Mouse (Mus musculus): ENCODE data around the gene Ccl5. TPM values are rescaled to one million over a fixed set of nuclear protein-coding genes. Genes with fewer than 3 reads are reported as not detected.

Gene Ccl5
- total RNA-seq, 2 experiments from 2014 or later: not detected

- intact Hi-C loops (cut with DNase I): no loop called here
- DNase-seq: no peak
Measured at GRCm38 (mm10) chr11:83541415-83541814, 11.1 kb upstream of the Ccl5 start.

GRCm38 (mm10) chr11:83540931-83541330 is 10.6 kb upstream of the Ccl5 start:
- no peak for DNase-seq
- intact Hi-C loops (cut with DNase I): no loop called here

- intact Hi-C loops (cut with DNase I): no loop called here
- no peak for DNase-seq
Measured at GRCm38 (mm10) chr11:83538705-83539314, 8.5 kb upstream of the Ccl5 start.

- intact Hi-C loops (cut with DNase I): no loop called here
- DNase-seq: no peak
Measured at GRCm38 (mm10) chr11:83536831-83537230, 6.5 kb upstream of the Ccl5 start.

GRCm38 (mm10) chr11:83534609-83535423 is 4.5 kb upstream of the Ccl5 start:
- peak; percentile 86 to 87 for DNase-seq
- intact Hi-C loops (cut with DNase I): no loop called here

GRCm38 (mm10) chr11:83534143-83534542 is 3.8 kb upstream of the Ccl5 start:
- no peak for DNase-seq
- intact Hi-C loops (cut with DNase I): no loop called here

DNA sequence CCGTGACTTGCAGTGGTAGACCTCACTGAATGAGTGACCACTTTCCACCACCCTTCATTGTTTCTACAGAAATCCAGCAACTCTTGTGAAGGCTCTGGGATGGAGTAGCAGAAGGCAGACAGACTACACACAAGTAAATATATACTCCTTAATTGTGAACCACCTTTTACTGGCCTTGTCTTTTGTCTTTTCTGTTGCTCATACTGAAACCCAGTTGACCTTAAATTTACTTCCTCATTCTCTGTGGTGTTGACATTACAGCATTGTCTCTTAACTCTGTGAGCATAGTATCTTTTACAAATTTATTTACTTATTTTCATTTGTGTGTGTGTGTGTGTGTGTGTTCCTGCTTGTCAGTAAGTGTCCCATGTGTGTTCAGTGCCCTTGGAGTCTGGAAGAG is 2.9 kb upstream of the Ccl5 start:
- intact Hi-C loops (cut with DNase I): no loop called here
- DNase-seq: no peak

DNA sequence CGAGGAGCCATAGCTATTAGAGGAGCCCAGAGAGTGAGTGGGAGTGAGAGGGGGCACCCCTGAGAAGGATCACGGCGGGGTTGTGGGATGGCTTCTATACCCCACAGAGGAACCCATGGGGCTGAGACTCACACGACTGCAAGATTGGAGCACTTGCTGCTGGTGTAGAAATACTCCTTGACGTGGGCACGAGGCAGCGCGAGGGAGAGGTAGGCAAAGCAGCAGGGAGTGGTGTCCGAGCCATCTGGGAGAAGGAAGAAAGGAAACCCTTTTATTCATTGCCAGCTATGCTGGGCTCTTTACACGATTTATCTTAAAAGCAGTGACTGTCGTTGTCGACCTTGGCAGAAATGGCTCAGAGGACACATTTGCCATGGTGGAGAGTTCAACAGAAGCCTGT is 1.3 kb downstream of the Ccl5 start:
- intact Hi-C loops (cut with DNase I): no loop called here
- DNase-seq: no peak

- intact Hi-C loops (cut with DNase I): no loop called here
- DNase-seq: no peak
Measured at GRCm38 (mm10) chr11:83522075-83522474, 8.2 kb downstream of the Ccl5 start, which contains the start of gene Heatr9. Heatr9 (minus strand) TSS chr11:83522175.

GRCm38 (mm10) chr11:83518371-83518770 is 11.9 kb downstream of the Ccl5 start:
- no peak for DNase-seq
- intact Hi-C loops (cut with DNase I): no loop called here

DNA sequence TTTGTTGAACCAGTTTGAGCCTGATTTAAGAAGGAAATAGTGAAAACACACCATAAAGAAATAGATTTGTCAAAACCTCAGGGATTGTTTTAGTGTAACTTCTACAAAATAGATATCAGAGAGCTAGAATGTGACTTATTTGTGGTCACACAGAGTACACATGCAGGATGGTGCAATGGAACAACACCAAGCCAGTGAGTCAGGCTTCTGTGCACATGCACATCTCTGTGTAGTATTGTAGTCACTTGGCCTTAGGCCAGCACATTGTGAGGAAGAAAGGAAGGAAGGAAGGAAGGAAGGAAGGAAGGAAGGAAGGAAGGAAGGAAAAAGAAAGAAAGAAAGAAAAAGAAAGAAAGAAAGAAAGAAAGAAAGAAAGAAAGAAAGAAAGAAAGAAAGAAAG is 13.2 kb downstream of the Ccl5 start:
- intact Hi-C loops (cut with DNase I): no loop called here
- DNase-seq: no peak

GRCm38 (mm10) chr11:83509521-83509920 is 20.8 kb downstream of the Ccl5 start:
- no peak for DNase-seq
- intact Hi-C loops (cut with DNase I): no loop called here

GRCm38 (mm10) chr11:83504308-83504707 is 26.0 kb downstream of the Ccl5 start:
- intact Hi-C loops (cut with DNase I): no loop called here

DNA sequence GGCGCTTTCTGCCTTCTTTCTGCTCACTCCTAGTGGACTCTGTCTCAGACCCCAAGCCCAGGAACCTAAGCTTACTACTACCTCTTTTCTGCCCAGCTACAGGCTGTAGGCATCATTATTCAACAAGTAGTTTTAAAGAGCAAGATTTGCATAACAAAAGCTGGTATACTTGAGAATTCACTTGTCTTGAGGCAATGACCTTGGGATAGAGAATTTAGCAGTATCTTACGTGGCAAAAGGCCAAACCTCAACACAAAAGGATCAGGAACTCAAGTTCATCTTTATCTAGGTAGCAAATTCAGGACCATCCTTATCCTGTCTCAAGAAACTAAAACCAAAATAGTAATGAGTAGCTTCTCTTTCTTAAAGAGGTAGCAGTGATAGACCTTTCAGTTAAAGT is 34.7 kb downstream of the Ccl5 start:
- DNase-seq: no peak
- intact Hi-C loops (cut with DNase I): no loop called here

More at GRCm38 (mm10) chr11:83504308-83504707, 26.0 kb downstream of the Ccl5 start:
- no peak for DNase-seq

- no peak for DNase-seq
- intact Hi-C loops (cut with DNase I): no loop called here
Measured at GRCm38 (mm10) chr11:83491488-83491887, 38.8 kb downstream of the Ccl5 start.

Other genes starting within 250 kb of the Ccl5 start
- gene Slfn14, start 243.8 kb downstream of the Ccl5 start, total RNA-seq (2021): under 1 TPM; 0.10 to 0.15 TPM
- gene Ap2b1, start 231.5 kb downstream of the Ccl5 start, total RNA-seq (2021): 10 to 100 TPM; 73.2 to 81.4 TPM
- gene Pex12, start 227.9 kb downstream of the Ccl5 start, total RNA-seq (2021): 10 to 100 TPM; 12.8 to 12.9 TPM
- 10 to 100 TPM; 25.7 to 25.9 TPM for gene Rasl10b, start 121.4 kb downstream of the Ccl5 start, total RNA-seq (2021)
- gene Gas2l2, start 101.1 kb downstream of the Ccl5 start, total RNA-seq (2021): not detected
- not detected for gene 1700020L24Rik, start 92.8 kb downstream of the Ccl5 start, total RNA-seq (2021)
- 1 to 10 TPM; 7.4 to 8.4 TPM for gene Mmp28, start 67.4 kb downstream of the Ccl5 start, total RNA-seq (2021)
- gene Taf15, start 57.4 kb downstream of the Ccl5 start, total RNA-seq (2021): 10 to 100 TPM; 39.8 to 46.3 TPM
- gene Heatr9, start 8.3 kb downstream of the Ccl5 start, total RNA-seq (2021): not detected
- 1 to 10 TPM; 2.9 to 5.3 TPM for gene Ccl9, start 48.1 kb upstream of the Ccl5 start, total RNA-seq (2021)
- gene Ccl6, start 62.6 kb upstream of the Ccl5 start, total RNA-seq (2021): 1 to 10 TPM; 3.0 to 4.5 TPM
- not detected for gene Rpl9-ps1, start 115.1 kb upstream of the Ccl5 start, total RNA-seq (2021)
- gene Ccl3, start 118.8 kb upstream of the Ccl5 start, total RNA-seq (2021): under 1 TPM in 1 of 2 experiments, not detected in 1; 0.35 TPM
- gene Ccl4, start 132.1 kb upstream of the Ccl5 start, total RNA-seq (2021): not detected
- 1 to 10 TPM in 1 of 2 experiments, under 1 TPM in 1; 0.91 to 1.1 TPM for gene Wfdc17, start 173.5 kb upstream of the Ccl5 start, total RNA-seq (2021)
- under 1 TPM in 1 of 2 experiments, not detected in 1; 0.74 TPM for gene Wfdc18, start 178.5 kb upstream of the Ccl5 start, total RNA-seq (2021)
- gene Wfdc21, start 216.4 kb upstream of the Ccl5 start, total RNA-seq (2021): not detected
- gene Heatr6, start 223.2 kb upstream of the Ccl5 start, total RNA-seq (2021): 1 to 10 TPM; 8.0 to 8.2 TPM